Mouse (Mus musculus) frontal cortex, adult 2 months (tissue): ENCODE results near the gene H2-DMb2. TPM values are rescaled to one million over a fixed set of nuclear protein-coding genes. Genes with fewer than 3 reads are reported as not detected.
A peak's percentile ranks its signal among the peaks of the same experiment; 100 is the strongest.

Source experiments
- DNase-seq, 2 experiments: peaks; one replicate each; pipeline ENCODE4 v3.0.0; 2022; ENCODE audit warnings: low spot score in 1 of 2; ENCODE audit errors: extremely low spot score in 1 of 2
- polyA plus RNA-seq: library from polyadenylated mRNA; depleted of rRNA; stranded (reverse); fragments of >200 nt; gene quantifications from 2 replicates; pipeline ENCODE4 v1.2.3, GENCODE M21; 2012

Gene H2-DMb2
- polyA plus RNA-seq, 1 experiment, result 1.1 TPM

DNA sequence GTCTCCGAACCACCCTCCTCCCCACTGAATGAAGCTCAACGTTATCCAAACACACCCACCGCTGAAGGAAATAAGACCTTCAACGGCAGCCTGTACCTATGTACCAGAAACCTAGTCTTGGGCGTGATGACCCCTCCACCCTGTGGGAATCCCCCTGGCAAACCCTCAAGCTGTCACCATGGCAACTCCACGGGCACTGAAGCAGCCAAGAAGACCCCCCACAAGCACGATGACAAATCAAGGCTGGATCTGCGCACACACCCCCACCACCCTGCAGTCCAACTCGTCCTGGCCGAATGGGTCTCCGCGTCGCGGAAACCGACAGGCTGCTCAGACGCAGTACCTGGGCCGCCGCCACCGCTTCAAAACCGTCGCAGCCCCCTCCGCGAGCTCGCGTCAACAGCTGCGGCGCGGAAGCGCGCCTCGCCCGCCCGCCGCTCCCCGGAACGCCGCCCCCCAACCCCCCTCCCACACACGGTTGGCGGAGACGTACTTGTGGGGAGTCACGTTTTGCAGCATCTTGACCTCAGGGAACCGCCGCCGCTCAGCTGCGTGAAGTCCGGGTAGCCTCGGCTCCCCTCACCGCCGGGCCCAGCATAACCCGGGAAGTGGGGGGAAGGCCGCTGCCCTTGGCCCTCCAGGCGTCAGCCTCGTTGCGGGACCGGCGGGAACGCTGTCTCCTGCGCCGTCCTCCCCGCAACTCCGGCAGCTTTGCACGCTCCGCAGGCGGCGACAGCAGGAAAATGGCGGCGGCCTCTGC lies 24.8 kb upstream of the H2-DMb2 start:
- DNase-seq, result no peak

DNA sequence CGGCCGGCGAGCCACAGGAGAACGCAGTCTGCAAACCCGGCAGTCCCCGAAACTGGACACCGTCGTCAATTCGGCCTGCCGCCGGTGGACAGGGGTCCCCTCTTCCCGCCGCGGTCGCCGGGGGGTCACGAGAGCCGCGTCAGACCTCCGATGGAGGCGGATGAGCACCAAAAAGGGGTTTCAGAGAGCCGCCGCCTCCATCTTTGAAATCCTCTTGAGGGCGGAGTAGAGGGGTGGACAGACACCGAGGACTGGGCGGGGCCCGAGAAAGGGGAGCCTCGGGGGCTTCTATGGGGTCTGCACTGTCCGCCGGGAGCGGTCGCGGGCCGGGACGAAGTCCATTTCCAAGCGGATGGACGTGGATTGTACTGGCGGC lies 24.2 kb upstream of the H2-DMb2 start:
- DNase-seq, result no peak

DNA sequence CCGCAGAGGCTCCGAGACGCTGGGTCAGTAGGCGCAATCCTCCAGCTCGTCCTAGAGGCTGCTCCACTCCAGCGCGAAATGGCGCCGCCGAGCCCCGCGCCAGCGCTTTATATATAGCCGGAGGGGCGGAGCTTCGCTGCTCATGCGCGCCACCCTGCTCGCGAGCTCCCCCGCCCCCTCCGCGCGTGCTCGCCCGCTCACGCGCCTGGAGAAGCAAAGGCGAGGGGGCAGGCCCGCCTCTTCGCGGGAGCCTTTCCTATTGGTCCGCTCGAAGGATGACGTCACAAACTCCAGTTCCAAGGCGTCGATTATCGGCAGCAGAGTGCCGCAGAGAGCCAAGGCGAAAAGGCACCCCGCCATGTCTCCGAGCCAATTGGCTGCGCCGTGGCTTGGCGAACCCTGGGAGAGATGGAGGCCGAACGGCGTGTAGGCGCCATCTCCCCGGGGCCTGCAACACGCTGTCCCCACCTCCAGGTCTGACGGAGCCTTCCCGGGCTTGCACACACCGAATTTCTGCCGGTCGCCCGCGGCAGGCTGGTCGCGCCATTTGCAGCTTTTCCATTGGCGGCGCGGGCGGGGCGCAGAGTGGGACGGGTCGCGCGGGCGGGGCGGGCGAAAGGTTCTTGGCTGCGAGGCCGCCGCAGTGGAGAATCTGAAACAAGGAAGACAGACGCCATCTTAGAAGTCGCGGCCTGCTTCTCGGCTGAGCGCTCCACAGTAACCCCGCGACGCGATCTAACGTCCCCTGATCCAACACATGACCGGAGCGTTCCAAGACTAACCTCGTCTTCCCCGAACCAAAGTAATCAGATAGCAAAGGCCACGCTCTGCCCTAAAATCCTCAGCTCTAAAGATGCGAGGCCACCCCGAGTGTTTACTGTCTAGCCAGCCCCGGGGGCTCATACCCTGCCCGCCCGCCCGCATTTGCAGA lies 23.6 kb upstream of the H2-DMb2 start, which contains the start of gene H2-DMa:
TSS of gene H2-DMa (plus strand) at position 293 of the 931 bp plus-strand sequence.
- peak; percentile 99 for DNase-seq

DNA sequence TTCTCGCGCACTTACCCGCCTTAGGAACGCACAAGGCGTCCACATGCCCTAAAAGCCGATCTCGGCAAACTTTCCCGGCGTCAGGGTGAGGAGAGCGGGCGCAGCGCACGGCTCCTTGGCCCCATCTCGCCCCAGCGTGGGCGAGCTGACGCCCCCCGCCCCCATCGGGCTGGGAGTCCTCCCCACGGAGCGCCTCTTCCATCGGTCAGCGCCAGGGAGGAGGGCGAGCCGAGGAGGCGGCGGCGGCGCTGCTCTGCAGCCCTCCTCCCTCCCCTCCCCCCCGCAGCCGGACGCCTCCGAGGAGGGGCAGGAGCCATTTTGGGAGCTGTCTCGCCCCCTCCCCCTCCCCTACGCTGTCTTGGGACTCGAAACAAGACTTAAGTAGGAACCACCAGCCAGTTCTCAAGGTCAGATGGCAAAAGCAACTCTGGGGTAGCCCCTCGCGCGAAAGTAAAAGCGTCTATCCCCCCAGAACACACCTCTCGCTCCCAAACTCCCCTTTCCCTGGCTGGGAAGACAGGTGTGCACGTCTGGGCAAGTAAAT lies 22.9 kb upstream of the H2-DMb2 start:
- DNase-seq, result peak; percentile 79 to 89

DNA sequence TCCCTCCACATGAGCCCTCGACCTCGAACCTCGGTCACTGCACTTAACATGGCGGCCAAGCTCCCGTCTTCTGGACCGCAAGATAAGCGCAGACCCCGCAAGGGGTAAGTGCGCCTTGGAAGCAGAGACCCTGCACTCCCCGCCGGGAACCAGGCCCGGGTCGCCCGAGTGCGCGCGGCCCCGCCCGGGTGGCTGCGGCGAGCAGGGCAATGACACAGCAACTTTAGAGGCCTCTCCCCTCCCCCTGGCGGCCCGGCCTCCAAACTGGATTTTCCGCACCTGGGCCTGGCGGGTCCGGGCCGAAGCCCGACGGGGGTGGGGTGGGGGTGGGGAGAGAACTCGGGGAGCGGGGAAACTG lies 22.3 kb upstream of the H2-DMb2 start:
- DNase-seq, result peak; percentile 46 to 75

DNA sequence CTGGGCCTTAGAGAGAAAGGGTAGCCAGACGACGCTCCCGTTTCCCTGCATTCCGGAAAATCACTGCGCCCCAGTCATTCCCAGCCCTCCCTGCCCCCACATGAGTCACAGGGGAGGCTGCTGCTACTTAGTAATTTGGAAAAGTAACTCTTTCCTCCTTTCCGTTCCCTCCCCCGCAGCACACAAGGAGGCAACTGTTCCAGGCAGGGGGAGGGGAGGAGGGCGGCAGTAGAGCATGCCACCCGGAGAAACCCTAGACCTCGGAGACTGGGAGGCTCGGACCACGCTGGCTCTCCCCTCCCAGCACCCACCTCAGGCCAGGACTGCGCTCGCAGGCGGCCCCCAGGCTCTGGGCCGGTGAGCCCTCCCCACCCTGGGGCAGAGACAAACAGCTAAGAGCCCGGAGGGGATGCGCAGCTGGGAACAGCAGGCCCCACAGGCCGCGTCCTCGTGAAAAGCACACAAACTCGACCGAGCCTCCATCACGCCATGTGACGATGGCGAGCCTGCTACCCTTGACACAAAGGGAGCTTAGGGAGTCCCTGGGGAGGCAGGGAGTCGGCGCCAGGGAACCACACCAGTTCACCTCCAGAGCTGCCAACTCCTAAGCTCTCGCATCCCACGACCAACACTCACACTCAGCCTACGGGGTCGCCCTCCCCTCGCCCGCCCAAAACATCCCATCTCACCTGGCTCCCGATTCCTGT lies 21.8 kb upstream of the H2-DMb2 start:
- peak; percentile 88 to 93 for DNase-seq

DNA sequence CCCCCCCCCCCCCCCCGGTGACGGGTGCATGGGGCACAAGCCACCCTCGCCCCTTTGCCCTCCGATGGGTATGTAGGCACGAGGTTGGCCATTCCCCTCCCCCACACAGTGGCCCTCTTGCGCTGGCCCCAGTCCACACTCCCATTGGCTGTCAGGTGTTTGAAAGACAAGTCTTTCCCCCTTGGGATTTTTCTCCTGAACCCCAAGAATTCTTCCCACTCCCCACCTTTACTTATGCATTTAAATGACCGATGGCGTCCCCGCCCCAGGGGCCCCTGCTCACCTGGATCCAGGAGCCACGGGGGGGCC lies 21.3 kb upstream of the H2-DMb2 start:
- DNase-seq, result peak; percentile 49 to 62

DNA sequence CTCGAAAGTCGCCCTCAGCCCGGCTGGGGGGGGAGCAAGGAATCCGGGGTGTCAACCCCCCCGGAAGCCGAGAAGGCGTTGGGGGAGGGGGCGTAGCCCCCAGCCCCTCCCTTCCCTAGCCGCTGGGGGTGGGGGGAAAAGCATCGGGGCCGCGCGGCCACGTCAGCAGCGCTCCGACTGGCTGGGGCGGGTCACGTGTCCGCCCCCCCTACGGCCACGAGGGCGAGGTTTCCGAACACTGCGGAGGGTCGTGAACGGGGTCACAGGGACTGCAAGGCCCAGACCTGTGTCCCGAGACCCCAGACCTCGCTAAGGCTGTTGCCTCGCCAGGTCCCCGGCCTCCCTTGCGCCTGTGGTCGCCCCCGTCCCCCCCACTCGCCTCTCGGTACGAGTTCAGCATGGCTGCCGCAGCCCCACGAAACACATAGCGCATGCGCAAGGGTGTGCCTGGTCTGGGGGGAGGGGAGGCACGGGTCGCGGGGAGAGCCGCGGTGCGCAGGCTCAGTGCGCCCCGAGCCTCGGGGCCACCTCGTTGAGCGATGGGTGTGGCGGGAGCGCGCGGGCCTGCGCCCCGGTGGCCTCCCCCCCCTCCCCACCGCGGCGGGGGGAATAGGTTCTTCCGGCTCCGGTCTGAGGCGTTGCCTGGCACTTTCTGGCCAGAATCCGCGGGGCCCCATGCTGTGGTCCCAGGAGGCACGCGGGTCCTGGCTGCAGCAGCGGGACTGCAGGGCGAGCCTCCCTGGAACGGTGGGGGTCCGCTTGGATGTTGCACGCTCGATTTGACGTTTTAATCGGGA lies 20.7 kb upstream of the H2-DMb2 start, which contains the start of gene Brd2:
TSS of gene Brd2 (minus strand) at position 447 of the 797 bp plus-strand sequence.
- peak; percentile 90 to 96 for DNase-seq

DNA sequence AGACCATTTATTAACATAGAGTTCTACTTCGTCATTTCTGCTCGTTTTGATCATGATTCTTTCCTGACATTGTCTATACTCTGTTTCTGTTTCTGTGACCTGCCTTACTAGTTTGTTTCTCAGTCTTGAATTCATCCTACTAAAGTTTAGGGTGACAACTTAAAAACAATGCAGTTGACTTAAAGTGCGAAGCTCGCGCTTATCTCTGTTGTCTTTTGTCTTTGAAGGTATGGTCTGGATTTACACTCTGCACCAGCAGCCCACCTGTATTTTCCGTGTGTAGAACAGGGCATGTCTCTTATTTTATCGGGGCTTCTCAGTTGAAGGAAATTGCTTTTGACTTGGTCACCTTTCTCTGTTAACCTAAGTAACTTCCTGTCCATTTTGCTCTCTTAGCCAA lies 20.0 kb upstream of the H2-DMb2 start:
- no peak for DNase-seq

DNA sequence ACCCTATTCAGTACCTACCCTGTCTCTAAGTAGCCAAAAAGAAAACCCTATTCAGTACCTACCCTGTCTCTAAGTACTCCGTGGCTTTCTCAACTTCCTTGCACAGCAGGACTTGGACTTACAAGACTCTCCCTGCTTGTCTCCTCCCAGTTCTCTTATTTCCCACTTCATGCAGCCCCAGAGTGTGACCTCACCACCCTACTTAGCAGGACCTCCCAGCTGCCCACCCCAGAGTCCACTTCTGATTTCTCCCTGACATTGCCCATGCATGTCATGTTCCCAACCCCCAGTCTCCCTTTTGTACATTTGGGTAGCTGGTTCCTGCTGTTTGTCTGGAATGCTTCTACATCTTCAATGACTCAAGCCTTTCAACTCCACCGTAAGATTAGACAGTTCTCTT lies 19.6 kb upstream of the H2-DMb2 start:
- DNase-seq, result no peak

DNA sequence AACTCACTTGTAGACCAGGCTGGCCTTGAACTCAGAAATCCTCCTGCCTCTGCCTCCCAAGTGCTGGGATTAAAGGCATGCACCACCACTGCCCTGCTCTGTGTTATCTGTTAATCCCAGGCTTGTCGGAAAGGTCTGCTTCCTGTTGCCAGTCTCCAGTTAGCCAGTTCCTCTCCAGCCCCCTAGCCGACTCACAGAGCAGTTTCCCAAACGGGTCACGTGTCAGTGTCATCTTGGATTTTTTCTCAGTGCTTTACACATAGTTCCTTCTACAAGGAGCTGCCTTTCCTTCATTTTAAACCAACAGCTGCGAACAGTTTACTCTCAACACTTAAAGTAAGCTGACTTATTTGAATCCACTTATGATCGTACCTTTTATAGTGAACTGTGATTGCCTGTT lies 18.5 kb upstream of the H2-DMb2 start:
- no peak for DNase-seq

DNA sequence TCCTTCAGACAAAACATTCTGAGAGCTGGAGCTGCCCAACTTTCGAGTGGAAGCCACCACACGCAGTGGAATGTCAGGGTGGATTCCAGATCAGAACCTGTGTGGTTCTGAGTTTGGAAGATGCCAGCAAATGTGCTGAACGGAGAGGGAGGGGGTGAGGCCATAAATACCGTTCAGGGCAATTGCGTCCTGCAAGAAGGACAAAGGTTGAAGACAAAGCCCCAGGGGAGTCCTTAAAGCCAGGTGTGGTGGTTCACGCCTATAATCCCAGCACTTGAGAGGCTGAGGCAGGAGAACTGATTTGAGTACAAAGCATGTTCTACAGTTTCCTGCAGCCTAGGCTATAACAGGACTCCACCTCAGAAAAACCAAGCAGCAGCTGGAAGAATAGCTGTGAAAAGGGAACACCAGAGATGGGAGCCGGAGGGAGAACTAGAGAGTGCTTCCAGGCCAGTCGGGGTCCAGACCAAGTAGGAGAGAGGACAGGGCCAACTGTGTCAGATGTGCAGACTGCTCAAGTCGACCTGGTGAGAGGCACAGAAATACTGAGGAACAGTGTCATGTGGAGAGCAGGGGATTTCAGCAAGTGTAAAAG lies 16.2 kb upstream of the H2-DMb2 start:
- DNase-seq, result no peak

DNA sequence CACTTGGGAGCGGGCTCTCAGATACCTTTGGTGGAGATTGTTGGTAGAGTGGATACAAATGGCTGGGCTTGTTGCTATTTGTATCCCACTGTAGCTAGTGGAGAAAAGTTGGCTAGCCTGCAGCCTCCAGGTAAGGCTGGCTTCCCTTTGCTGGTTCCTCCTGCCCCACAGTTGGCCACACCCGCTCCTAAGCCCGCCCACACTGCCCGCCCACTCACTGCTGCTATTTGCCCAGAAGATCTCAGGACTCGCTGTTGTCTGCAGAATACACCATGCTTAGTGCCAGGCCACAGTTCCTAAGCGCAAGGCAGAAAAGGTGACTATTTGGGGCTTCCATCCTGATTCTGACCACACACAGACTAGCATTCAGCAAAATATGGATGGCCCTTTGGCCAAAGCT lies 15.6 kb upstream of the H2-DMb2 start:
- peak in 1 of 2 experiments; percentile 70 for DNase-seq

DNA sequence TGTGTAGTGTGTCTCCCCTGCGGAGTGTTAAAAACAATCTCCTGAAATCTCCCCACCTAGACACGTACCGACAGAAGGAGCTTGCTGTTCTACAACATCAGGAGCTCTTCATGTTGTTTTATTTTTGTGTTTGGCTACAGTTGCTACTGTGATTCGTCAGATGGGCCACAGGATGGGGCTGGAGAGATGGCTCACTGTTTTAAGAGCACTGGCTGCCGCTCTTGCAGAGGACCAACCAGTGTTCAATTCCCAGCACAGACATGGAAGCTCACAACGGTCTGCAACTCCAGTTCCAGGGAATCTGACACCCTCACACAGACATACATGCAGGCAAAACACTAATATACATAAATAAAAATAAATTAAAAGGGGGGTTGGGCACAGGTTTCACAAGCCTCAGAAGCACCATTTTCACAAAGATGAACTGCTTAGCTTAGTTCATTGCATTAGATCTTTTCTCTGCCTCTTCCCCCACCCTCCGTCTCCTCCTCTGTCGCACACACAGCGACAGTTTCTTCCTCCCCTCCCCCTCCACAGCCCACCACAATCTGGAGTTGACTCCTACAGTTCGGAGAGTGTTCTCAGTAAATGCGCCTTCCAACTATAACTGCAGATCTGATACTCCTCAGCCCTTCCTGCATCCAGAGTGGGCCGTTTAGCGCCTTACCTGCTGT lies 14.7 kb upstream of the H2-DMb2 start:
- DNase-seq, result peak in 1 of 2 experiments; percentile 83

DNA sequence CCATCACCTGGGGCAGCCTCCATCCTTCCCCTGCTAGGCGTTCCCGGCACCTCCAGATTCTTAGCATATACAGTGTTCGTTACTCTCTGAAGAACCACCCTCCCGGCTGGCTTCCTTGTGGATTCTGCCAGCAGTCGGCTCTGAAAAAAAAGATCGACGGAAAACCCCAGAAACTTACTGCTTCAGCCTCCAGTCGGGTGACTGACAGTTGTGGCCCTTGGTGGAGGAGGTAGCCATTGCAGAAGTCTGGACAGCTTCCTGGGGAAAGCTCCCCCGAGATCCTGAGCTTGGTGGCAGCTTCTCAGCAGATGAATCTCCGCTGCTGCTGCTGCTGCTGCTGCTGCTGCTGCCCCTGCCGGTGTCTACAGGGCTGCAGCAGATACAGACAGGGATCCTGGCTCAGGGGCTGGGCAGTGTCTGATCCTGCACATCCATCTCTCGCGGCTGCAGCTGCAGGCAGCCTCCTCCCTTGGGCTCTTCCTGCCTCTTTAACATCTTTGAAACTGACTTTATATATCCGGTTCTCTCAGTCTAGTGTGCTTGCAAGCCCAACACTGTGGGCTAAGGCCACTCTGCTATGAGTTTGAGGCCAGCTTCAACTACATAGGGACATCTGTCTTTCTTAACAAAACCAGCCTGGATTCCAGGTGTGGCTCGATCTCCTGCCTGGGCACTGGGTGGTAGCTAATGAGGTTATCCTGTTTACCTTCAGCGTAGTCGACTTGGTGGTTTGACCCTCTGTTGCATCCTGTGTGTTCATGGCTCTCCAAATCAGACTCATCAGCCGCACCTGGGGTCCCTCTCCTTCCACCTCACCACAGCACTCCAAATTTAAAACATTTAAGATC lies 13.9 kb upstream of the H2-DMb2 start:
- no peak for DNase-seq

DNA sequence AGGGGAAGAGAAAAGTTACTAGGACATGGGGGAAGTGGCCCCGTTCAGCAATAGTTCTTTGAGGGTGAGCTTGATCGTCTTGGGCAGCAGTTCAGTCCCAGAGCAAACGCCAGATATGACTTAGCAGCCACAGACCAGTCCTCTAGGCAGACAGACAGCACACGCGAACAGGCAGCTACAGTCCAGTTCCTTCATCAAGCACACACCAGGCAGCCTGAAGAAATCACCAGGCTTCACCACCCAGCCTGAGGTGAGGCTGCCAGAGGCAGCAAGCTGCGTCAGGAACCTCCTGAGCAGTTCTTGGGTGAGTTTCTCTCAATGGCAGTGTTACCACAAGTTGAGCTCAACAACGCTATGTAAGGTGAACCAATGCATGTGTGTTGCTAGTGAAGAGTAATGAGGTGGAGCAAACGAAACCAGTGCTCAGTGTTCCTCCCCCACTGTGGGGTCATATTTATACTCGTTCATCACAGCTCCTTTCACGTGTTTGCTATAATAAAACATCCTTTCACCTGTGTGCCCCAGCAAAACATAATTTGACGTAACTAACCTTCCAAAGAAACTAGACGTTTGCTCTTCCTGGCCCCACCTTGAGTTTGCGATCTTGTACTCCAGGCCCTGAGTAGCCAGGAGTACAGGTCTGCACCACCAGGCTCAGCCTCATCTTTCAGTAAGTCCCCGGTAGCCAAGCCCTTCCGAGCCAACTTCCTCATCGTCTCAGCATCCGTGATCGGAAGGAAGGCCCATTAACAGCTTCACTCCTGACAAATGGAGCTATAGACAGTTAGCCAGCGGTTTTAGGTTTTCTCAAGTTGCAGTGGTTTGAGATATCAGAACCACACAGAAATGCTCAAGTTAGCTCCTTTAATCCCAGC lies 12.8 kb upstream of the H2-DMb2 start:
- no peak for DNase-seq

DNA sequence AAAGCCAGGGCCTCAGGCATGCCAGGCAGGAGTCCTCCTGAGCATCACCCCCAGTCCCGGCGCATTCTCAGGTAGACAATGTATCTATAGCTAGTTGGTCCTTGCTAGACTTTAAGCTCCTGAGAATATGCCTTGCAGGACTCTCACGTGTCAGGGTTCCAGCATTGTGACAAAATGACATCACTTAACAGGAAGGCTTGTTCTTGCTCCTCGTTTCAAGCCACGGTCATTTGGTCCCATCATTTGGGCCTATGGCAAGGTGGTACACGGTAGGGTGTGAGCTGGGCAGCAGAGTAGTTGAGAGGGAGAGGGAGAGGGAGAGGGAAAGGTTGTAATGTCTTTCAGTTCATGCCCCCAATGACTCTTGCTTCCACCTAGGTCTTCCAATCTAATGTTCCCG lies 11.2 kb upstream of the H2-DMb2 start:
- no peak for DNase-seq
